Mouse (Mus musculus): ENCODE results near the gene Zfp593. TPM values are rescaled to one million over a fixed set of nuclear protein-coding genes. Genes with fewer than 3 reads are reported as not detected.

Gene Zfp593
- polyA plus RNA-seq, 1 experiment: 6.0 TPM

DNA sequence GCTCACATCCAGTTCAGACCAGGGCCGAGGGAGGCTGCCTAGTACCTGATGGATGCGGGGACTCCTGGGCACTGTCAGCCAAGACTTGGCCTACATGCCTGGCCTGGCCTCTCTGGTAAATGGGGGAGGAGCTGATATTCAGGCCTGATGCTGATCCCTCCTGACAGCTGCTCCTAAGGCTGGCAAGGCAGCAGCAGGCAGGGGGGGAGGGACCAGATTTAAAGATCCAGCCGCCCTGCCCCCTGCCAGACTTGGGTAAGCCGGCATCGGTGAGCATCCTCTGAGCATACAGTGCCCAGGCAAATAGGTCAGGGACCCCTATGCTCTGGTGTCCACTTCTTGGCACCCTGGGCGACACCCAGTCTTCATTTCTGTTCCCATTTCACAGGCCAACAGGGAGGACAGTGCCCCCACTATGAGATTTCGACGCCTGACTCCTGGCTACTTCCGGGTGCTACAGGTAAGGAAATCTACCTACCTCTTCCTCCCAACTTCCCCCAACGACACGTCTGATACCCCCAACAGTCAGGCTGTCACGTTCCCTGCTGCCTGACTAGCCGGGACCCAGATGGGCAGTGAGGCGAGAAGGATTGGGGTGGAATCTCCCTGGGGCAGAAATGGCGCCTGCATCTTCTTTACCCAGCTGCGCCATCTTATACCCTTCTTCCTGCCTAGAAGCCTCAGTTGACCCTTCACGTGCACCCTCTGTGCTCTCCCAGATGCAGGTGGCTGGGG lies 1.7 kb downstream of the Zfp593 start, which contains the start of gene E130218I03Rik:
TSS of gene E130218I03Rik (plus strand) at position 147 of the 735 bp plus-strand sequence.
- Histone ChIP-seq H3K4me3 (ENCODE audit: insufficient read depth, low read depth, low read length) (no peak within 1 kb of the TSS), H3K36me3 (ENCODE audit: control insufficient read depth, insufficient read depth, low read length) (no peaks in the 10 kb centered on the region), H3K27me3 (replicated peaks; ENCODE audit: control insufficient read depth, insufficient read depth, low read length) (no peaks in the 10 kb centered on the region), H3K27ac (ENCODE audit: insufficient read depth, low read depth, low read length) (no peak within 1 kb of the TSS), H3K4me1 (ENCODE audit: control insufficient read depth, insufficient read depth, low read length) (peaks cover 6% of the 10 kb centered on the region; the same call in 1 of the 2 replicates)
- no peak for TF ChIP-seq POLR2A (IDR thresholded peaks at IDR 0.05; ENCODE audit: low read depth, low read length)
- TF ChIP-seq CTCF (conservative IDR thresholded peaks at IDR 0.05; ENCODE audit: insufficient read depth, insufficient read length, low read depth, low read length): no peak
- no peak for DNase-seq
- 93% methylated on average over 17 of the region's 17 CpGs for WGBS

GRCm38 (mm10) chr4:134238686-134239085 lies 6.7 kb downstream of the Zfp593 start:
- no peak for TF ChIP-seq POLR2A (IDR thresholded peaks at IDR 0.05; ENCODE audit: low read depth, low read length)
- no peak for TF ChIP-seq CTCF (conservative IDR thresholded peaks at IDR 0.05; ENCODE audit: insufficient read depth, insufficient read length, low read depth, low read length)
- no peak overlapping the region for H3K27ac ChIP-seq (ENCODE audit: insufficient read depth, low read depth, low read length)
- 11% methylated on average over 10 of the region's 10 CpGs for WGBS
- peak overlapping the region; percentile 46; the same call in 1 of the 2 replicates for H3K4me3 ChIP-seq (ENCODE audit: insufficient read depth, low read depth, low read length)
- H3K4me1 ChIP-seq (ENCODE audit: control insufficient read depth, insufficient read depth, low read length): peaks cover 3% of the 10 kb centered on the region; the same call in 1 of the 2 replicates
- H3K27me3 ChIP-seq (replicated peaks; ENCODE audit: control insufficient read depth, insufficient read depth, low read length): no peaks in the 10 kb centered on the region
- DNase-seq: no peak
- no peaks in the 10 kb centered on the region for H3K36me3 ChIP-seq (ENCODE audit: control insufficient read depth, insufficient read depth, low read length)

DNA sequence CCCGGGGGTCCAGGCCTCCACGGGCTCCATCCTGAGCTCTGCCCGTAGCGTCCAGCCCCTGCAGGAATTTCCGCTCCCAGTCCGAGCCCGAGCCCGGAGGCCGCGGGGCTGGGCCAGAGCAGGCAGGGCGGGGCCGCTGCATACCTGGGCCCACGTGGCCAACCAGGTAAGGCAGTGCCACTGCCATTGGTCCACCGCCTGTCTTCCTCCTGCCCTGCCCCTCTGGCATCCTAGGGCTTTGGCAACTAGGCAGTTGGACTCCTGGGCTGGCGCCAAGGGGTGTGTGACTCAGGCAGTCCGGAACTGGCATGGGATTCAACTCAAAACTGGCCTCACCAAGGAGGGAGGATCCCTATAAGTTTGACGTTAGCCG lies 7.1 kb downstream of the Zfp593 start, which contains the start of gene Cnksr1:
TSS of gene Cnksr1 (minus strand) at position 121 of the 373 bp plus-strand sequence.
- WGBS: 3% methylated on average over 18 of the region's 18 CpGs
- H3K36me3 ChIP-seq (ENCODE audit: control insufficient read depth, insufficient read depth, low read length): no peaks in the 10 kb centered on the region
- peak; percentile 97 for DNase-seq
- no peak for TF ChIP-seq CTCF (conservative IDR thresholded peaks at IDR 0.05; ENCODE audit: insufficient read depth, insufficient read length, low read depth, low read length)
- TF ChIP-seq POLR2A (IDR thresholded peaks at IDR 0.05; ENCODE audit: low read depth, low read length): no peak
- no peaks in the 10 kb centered on the region for H3K27me3 ChIP-seq (replicated peaks; ENCODE audit: control insufficient read depth, insufficient read depth, low read length)
- H3K27ac ChIP-seq (ENCODE audit: insufficient read depth, low read depth, low read length): peak within 1 kb of the TSS; percentile 40
- peaks cover 3% of the 10 kb centered on the region; the same call in 1 of the 2 replicates for H3K4me1 ChIP-seq (ENCODE audit: control insufficient read depth, insufficient read depth, low read length)
- peak within 1 kb of the TSS; percentile 46 for H3K4me3 ChIP-seq (ENCODE audit: insufficient read depth, low read depth, low read length)

- peak overlapping the region; percentile 40 for H3K27ac ChIP-seq (ENCODE audit: insufficient read depth, low read depth, low read length)
- no peak for TF ChIP-seq CTCF (conservative IDR thresholded peaks at IDR 0.05; ENCODE audit: insufficient read depth, insufficient read length, low read depth, low read length)
- TF ChIP-seq POLR2A (IDR thresholded peaks at IDR 0.05; ENCODE audit: low read depth, low read length): no peak
- H3K4me1 ChIP-seq (ENCODE audit: control insufficient read depth, insufficient read depth, low read length): peaks cover 3% of the 10 kb centered on the region; the same call in 1 of the 2 replicates
- WGBS: 33% methylated on average over 19 of the region's 19 CpGs
- no peaks in the 10 kb centered on the region for H3K27me3 ChIP-seq (replicated peaks; ENCODE audit: control insufficient read depth, insufficient read depth, low read length)
- no peaks in the 10 kb centered on the region for H3K36me3 ChIP-seq (ENCODE audit: control insufficient read depth, insufficient read depth, low read length)
- peak; percentile 37 for DNase-seq
- peak overlapping the region; percentile 46 for H3K4me3 ChIP-seq (ENCODE audit: insufficient read depth, low read depth, low read length)
Measured at GRCm38 (mm10) chr4:134237582-134238278, 7.7 kb downstream of the Zfp593 start.

DNA sequence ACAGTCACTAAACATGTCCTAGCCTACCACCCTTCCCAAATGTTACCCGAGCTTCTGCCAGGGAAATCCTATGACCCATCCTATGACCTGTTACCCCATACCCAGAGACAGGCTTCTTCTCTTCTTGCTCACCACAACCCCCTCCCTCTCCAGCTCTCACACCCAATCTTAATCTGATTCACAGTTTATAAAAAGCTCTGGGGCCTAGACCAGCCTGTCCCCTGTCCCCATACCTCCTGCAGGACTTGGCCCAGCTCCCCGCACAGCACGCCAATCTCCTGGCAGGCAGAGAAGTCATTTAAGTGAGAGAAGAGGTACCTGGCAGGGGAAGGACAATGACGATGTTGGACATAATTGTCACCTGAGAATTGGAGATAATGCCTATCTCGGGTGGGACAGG lies 10.5 kb downstream of the Zfp593 start:
- Histone ChIP-seq H3K36me3 (ENCODE audit: control insufficient read depth, insufficient read depth, low read length) (no peaks in the 10 kb centered on the region), H3K27me3 (replicated peaks; ENCODE audit: control insufficient read depth, insufficient read depth, low read length) (no peaks in the 10 kb centered on the region), H3K27ac (ENCODE audit: insufficient read depth, low read depth, low read length) (no peak overlapping the region), H3K4me1 (ENCODE audit: control insufficient read depth, insufficient read depth, low read length) (peaks cover 3% of the 10 kb centered on the region; the same call in 1 of the 2 replicates), H3K4me3 (ENCODE audit: insufficient read depth, low read depth, low read length) (no peak overlapping the region)
- DNase-seq: no peak
- no peak for TF ChIP-seq POLR2A (IDR thresholded peaks at IDR 0.05; ENCODE audit: low read depth, low read length)
- no peak for TF ChIP-seq CTCF (conservative IDR thresholded peaks at IDR 0.05; ENCODE audit: insufficient read depth, insufficient read length, low read depth, low read length)
- WGBS: 85% methylated on average over 5 of the region's 5 CpGs

DNA sequence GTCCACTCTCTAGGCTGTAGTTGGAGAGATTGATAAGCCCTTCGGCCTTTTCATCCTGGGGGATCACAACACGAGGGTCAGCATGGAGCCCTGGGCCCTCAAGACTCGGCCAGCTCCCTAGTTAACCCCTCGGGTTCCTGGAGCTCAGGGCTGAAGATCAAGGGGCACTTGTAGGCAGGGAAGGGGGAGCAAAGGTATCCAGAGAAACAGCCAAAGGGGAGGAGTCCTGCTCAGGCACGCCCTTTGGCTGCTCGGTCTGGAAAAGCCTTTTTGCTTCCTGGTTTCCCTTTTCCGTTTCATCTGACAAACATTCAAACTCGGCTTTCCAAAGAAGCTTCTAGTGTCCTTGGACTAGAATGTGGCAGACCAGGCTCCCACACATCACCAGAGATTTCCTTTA lies 15.0 kb downstream of the Zfp593 start:
- H3K36me3 ChIP-seq (ENCODE audit: control insufficient read depth, insufficient read depth, low read length): no peaks in the 10 kb centered on the region
- H3K27me3 ChIP-seq (replicated peaks; ENCODE audit: control insufficient read depth, insufficient read depth, low read length): no peaks in the 10 kb centered on the region
- DNase-seq: peak; percentile 72
- no peaks in the 10 kb centered on the region for H3K4me1 ChIP-seq (ENCODE audit: control insufficient read depth, insufficient read depth, low read length)
- no peak overlapping the region for H3K27ac ChIP-seq (ENCODE audit: insufficient read depth, low read depth, low read length)
- 31% methylated on average over 8 of the region's 8 CpGs for WGBS
- TF ChIP-seq POLR2A (IDR thresholded peaks at IDR 0.05; ENCODE audit: low read depth, low read length): no peak
- TF ChIP-seq CTCF (conservative IDR thresholded peaks at IDR 0.05; ENCODE audit: insufficient read depth, insufficient read length, low read depth, low read length): no peak
- H3K4me3 ChIP-seq (ENCODE audit: insufficient read depth, low read depth, low read length): no peak overlapping the region

- no peak for DNase-seq
- Histone ChIP-seq H3K27ac (ENCODE audit: insufficient read depth, low read depth, low read length) (no peak within 1 kb of the TSS), H3K4me3 (ENCODE audit: insufficient read depth, low read depth, low read length) (no peak within 1 kb of the TSS), H3K4me1 (ENCODE audit: control insufficient read depth, insufficient read depth, low read length) (peaks cover 4% of the 10 kb centered on the region; the same call in 1 of the 2 replicates), H3K27me3 (replicated peaks; ENCODE audit: control insufficient read depth, insufficient read depth, low read length) (no peaks in the 10 kb centered on the region), H3K36me3 (ENCODE audit: control insufficient read depth, insufficient read depth, low read length) (no peaks in the 10 kb centered on the region)
- WGBS: 74% methylated on average over 8 of the region's 8 CpGs
- TF ChIP-seq CTCF (conservative IDR thresholded peaks at IDR 0.05; ENCODE audit: insufficient read depth, insufficient read length, low read depth, low read length) (no peak; the same call in 1 of the 2 replicates), POLR2A (IDR thresholded peaks at IDR 0.05; ENCODE audit: low read depth, low read length) (no peak)
Measured at GRCm38 (mm10) chr4:134227194-134227593, 18.2 kb downstream of the Zfp593 start, which contains the start of gene Catsper4. TSS of gene Catsper4 (minus strand) at chr4:134227383.

Measured in kidney, adult 2 months (tissue).